Mouse (Mus musculus): ENCODE measurements around the gene Crtc1.
A peak's percentile ranks its signal among the peaks of the same experiment; 100 is the strongest.

Gene Crtc1

DNA sequence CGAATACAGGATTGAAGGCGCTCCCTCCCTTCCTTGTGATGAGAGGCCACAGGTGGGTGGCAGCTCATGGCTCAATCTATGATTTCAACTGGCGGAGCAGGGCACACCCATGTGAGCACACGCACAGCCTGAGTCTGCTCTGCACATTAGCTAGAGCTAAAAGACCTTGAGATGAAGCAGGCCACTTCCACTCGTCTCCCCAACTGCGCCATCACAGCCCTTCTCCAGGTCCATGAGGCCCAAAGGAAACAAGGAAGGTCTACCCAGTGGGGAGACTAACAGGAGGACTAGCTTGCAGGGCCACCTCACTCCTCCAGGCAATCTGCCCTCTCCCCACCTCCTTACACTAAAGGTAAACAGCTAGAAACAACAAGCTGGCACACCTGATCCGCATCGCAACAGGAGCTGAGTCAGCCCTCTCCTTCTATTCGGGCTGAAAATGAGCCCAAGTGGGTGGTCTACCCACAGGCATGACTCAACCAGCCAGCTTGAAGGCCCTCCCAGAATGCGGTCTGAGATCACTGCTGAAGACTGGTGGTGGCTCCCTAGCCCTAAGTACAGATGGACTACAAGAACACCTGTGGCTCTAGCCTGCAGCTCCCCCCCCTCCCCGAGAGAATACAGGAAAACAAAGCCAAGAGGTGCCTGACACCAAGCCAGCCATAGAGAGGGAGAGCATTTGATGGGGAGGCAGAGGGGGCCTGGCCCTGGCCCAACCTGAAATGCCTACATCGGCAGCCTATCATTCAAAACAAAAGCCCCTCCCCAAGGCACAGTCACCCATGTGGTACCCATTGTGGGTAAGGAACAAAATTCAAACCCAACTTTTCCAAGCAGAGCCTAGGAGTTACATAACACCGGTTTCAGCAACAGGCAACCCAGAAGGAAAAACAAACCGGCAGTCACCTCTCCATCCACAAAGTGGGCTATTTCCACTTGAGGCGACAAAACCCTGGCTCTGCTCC lies 88.1 kb downstream of the Crtc1 start:
- DNase-seq (ENCODE audit: low spot score in 2 of 2), result peak in 1 of 2 experiments; percentile 60

DNA sequence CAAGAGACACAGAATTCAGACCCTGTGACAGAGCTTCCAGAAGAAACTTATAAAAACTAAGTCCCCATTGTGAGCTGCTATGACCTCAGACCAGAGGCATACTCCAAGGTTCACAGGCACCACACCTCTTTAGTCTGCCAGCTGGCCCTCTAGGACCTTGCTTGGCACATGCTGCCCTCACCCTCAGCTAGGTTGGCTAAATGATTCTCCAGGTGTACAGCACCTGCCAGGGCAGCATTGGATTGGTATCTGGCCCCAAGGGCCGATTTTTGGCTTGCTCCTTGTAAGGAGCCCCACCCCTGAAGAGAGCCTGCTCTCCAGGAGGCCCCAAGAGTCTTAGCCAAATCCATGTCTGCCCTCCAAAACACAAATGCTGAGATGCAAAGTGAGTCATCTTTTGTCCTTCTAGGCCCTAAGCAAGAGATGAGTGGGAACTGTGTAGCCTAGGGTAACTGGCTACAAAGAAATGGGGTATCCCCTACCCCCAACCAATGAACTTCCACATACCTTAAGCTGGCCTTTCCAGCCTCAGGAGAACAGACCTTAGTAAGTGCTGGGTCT lies 91.4 kb downstream of the Crtc1 start:
- DNase-seq (ENCODE audit: low spot score in 2 of 2), result no peak

DNA sequence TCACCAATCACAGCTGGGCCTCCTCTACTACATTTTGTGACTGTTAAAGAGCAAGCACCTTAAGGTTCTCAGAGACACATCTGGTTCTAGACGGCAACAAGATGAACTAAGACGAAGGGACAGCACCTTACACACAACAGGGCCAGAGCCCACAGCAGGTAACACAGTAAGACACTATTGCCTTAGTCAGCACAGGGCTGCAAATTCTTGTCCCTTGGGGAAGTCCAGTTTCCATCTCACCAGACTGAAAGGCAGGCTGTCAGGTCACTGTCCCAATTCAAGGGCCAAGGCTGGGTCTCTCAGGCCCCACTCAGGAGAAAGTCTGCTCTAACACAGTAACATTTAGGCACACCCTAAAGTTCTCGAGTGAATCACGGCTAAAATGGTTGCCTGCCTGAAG lies 91.9 kb downstream of the Crtc1 start:
- DNase-seq (ENCODE audit: low spot score in 2 of 2), result no peak

DNA sequence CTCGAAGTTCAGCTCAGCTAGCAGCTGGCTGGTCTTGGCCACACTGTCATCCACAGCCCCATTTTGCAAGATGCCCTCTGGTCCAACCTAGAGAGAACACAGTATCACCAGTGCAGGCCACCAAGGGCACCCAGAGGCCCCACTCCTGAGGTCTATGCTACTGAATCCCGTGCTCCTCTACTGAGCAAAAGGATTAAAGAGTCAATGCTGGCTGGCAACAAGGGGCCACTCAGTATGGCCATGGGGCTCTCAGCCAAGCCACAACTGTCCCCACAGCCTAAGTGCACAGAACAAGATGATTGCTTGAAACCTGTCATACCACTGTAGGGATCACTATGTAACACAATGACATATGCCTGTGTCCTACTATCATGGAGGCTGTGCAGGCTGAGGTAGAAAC lies 95.1 kb downstream of the Crtc1 start:
- no peak for DNase-seq (ENCODE audit: low spot score in 2 of 2)

DNA sequence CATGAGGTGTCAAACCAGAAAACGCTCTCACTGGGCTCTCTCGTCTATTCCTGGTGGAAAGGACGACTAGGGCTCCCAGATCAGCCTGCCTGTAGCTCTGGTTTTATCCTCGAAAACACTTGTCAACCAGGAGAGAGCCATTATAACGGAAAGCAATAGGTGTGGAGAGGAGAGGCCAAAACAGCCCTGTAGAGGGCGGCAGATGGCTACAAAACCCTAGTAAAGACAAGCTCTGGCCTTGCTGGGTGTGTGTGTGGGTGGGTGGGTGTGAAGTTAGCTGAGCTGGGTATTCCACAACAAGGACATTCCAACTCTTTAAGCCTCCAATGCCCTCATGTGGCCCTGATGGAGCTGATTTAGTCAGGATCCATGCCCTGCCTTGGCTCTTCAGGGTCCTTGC lies 95.7 kb downstream of the Crtc1 start:
- DNase-seq (ENCODE audit: low spot score in 2 of 2), result peak in 1 of 2 experiments; percentile 51

DNA sequence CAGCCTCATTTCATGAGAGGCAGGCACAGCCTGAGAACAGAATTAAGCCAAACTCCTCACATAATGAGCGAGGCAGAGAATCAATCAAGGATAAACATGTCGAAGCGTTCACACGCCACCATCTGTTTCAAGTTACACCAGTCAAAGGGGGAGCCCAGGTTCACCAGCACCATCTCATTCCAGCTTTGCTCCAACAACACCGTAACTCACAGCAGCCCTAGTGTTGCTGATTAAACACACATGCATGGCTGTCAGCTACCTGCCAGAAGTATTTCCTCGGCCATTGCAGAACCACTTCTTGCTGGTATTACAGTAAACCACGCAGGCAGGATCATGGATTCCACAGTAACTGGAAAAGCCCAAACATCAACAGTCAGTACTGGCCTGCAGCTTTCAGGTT lies 96.3 kb downstream of the Crtc1 start:
- DNase-seq (ENCODE audit: low spot score in 2 of 2), result no peak

DNA sequence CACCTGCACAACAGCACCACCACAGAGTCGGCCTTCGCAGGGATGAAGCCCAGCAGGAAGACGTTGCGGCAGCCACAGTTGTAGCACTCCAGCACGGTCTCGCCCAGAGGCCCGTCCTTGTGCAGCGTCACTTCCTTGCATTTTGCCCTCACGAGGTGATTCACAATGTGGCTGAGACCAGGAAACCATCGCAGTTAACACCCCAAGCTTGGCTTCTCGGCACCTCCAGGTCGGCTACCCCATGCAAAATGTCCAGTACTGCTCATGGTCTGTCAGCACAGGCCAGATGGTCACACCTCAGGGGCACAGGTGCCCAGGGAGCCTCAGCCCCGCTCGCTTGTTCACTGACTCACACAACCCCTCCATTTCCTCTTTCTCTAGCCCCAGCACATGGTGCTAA lies 97.4 kb downstream of the Crtc1 start:
- DNase-seq (ENCODE audit: low spot score in 2 of 2), result no peak

DNA sequence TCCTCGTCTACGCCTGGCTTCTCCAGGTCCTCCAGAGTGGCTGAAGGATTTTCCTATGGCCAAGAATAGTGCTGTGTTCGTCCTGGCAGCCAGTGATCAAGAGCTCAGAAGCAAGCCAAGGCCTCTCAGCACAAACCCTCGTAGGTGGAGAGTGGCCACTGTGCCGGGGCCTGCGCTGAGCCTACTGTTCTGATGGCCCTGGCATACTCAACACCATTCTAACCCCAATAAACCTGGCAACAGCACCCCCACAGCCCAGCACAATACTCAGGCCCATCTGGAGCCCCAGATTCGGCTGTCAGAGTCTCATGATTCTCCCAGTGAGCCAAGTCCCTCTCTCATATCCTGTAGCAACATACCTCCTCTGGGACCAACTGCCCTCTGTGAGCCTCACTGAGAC lies 98.7 kb downstream of the Crtc1 start:
- DNase-seq (ENCODE audit: low spot score in 2 of 2), result no peak

DNA sequence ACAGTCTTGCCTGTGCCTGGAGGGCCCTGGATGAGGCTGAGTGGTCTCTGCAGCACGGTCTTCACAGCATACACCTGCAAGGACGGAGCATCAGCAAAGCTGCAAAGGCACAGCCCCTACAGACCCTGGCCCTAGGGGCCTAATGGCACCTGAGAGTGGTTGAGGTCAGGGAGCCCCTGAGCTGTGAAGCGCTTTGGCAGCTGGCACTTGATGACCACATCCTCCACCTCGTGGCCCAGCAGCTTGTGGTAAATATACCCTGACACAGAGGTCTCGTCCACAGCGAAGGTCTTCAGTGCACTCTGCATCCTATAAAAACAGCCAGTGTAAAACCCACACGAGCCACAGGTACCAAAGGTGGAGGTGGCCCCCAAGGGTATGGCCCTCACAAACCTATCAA lies 100.4 kb downstream of the Crtc1 start:
- no peak for DNase-seq (ENCODE audit: low spot score in 2 of 2)

DNA sequence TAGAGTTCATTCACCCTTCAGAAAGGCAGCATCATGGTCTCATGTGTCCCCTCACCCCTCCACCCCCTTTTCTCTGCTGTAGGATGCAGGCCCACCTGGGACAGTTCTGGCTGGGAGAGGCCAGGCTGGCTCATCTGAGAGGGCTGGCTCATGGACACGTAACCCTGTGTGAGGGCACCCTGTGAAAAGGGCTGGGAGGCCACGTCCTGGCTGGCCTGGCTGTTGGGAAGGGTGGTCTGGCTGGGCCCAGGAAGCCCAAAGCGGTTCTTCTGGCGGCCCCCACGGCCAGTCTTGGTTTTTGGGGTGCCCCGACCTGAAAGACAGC lies 106.5 kb downstream of the Crtc1 start:
- no peak for DNase-seq (ENCODE audit: low spot score in 2 of 2)

Measured in left cerebral cortex, adult 9 months (tissue).